Mouse (Mus musculus) embryonic facial prominence, embryonic 11.5 days (tissue): ENCODE results near the gene Irak2. TPM values are rescaled to one million over a fixed set of nuclear protein-coding genes. Genes with fewer than 3 reads are reported as not detected.

Experiments
- ATAC-seq: fragments of 200-750 bp; cut with Nextera tagmentation; replicated peaks from 2 replicates; pipeline ENCODE4 v1.8.0; 2017; ENCODE audit warnings: low read depth; ENCODE audit not compliant: insufficient number of reproducible peaks, low FRiP score, low TSS enrichment
- DNase-seq: peaks from one replicate; pipeline ENCODE4 v3.0.0-alpha.2; 2015; ENCODE audit warnings: low spot score
- H3K27ac ChIP-seq: fragments of 300-500 bp; sonication (generic); replicated peaks from 2 replicates; pipeline ENCODE4 v1.5.1; 2014; ENCODE audit warnings: mild to moderate bottlenecking, low read depth, low read length, control low read depth
- H3K27me3 ChIP-seq: fragments of 300-500 bp; sonication (generic); 2 replicates; pipeline ENCODE4 v1.6.1; 2014; ENCODE audit warnings: mild to moderate bottlenecking, low read length, moderate library complexity, mixed read lengths; ENCODE audit not compliant: control insufficient read depth, insufficient read depth
- H3K36me3 ChIP-seq: fragments of 300-500 bp; sonication (generic); replicated peaks from 2 replicates; pipeline ENCODE4 v1.6.1; 2014; ENCODE audit warnings: low read depth, mild to moderate bottlenecking, low read length, moderate library complexity, mixed read lengths; ENCODE audit not compliant: control insufficient read depth, insufficient read depth
- H3K4me1 ChIP-seq: fragments of 300-500 bp; sonication (generic); 2 replicates; pipeline ENCODE4 v1.6.1; 2014; ENCODE audit warnings: low read length, mixed read lengths; ENCODE audit not compliant: control insufficient read depth, insufficient read depth
- H3K4me2 ChIP-seq: fragments of 300-500 bp; sonication (generic); 2 replicates; pipeline ENCODE4 v1.6.1; 2014; ENCODE audit warnings: low read depth, mild to moderate bottlenecking, control low read depth, low read length, moderate library complexity
- H3K4me3 ChIP-seq: fragments of 300-500 bp; sonication (generic); 2 replicates; pipeline ENCODE4 v1.5.1; 2014; ENCODE audit warnings: low read depth, low read length, control low read depth
- H3K9ac ChIP-seq: fragments of 300-500 bp; sonication (generic); replicated peaks from 2 replicates; pipeline ENCODE4 v1.6.1; 2014; ENCODE audit warnings: mild to moderate bottlenecking, control low read depth, low read length
- H3K9me3 ChIP-seq: fragments of 300-500 bp; sonication (generic); replicated peaks from 2 replicates; pipeline ENCODE4 v1.6.1; 2016; ENCODE audit warnings: mild to moderate bottlenecking, low read length, inconsistent platforms, mixed read lengths; ENCODE audit not compliant: control insufficient read depth
- WGBS: fragments of 180-500 bp; shearing (Covaris S2); extraction: QIAGEN DNeasy Blood & Tissue Kit; methylation state at CpG from one replicate; pipeline ENCODE4 v1.1.7; 2014; 5-methylcytosine and 5-hydroxymethylcytosine counted together
- polyA plus RNA-seq: library from polyadenylated mRNA; unstranded; fragments of >200 nt; fragmentation: Nextera tagmentation; extraction: Ambion mirVana; gene quantifications from 2 replicates; pipeline ENCODE4 v1.2.1, GENCODE M21; 2014

The Irak2 gene
- polyA plus RNA-seq, 1 experiment from 2014 or later, result 2.2 TPM

- WGBS, result 75% methylated on average over 5 of the region's 5 CpGs
- Histone ChIP-seq H3K9me3 (no peaks in the 10 kb centered on the region), H3K4me3 (peak overlapping the region; percentile 67; the same call in 1 of the 2 replicates), H3K4me2 (no peak overlapping the region), H3K4me1 (no peaks in the 10 kb centered on the region), H3K27ac (no peak overlapping the region), H3K9ac (no peak overlapping the region), H3K36me3 (no peaks in the 10 kb centered on the region), H3K27me3 (no peaks in the 10 kb centered on the region)
- DNase-seq, result no peak
- ATAC-seq, result no peak; the same call in 1 of the 2 replicates
Observed at GRCm38 (mm10) chr6:113623386-113623785, 14.9 kb upstream of the Irak2 start.

DNA sequence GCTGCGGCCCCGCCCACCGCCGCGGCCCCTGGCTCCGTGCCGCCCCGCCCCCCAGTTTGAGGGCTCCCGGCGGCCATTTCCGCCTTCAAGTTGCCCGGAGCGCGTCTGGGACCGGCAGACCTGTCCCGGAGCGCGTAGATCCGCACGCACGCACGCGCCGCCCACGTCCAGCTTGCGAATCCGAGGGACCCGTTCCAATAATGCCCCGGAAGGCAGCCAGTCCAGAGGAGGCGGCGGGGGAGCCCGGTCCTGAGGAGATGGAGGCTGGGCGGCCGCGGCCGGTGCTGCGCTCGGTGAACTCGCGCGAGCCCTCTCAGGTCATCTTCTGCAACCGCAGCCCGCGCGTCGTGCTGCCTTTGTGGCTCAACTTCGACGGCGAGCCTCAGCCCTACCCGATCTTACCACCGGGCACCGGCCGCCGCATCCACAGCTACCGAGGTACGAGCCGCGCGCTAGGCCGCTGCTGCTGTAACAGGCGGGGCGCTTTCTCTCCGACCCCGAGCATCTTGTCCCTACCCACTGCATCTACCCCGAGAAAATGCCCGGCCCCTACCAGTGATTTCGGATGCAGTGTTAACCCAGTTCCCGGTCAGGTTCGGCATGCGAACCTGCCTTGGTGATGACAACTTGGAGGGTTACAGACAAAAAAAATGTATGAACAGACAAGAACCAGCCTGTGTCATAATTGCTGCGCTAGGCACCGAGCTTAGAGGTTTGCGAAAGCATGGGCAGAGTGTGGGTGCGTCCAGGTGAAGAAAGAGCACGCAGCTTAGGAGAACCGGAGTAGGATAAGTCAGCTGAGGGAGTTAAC, 14.1 kb upstream of the Irak2 start, which contains the start of gene Vhl:
Vhl (plus strand) TSS at position 19 of the 811 bp plus-strand sequence.
- no peaks in the 10 kb centered on the region; the same call in 1 of the 2 replicates for H3K36me3 ChIP-seq
- H3K9me3 ChIP-seq, result no peaks in the 10 kb centered on the region
- peak within 1 kb of the TSS; percentile 59 for H3K4me2 ChIP-seq
- DNase-seq (peak; percentile 88), ATAC-seq (peak; percentile 75)
- H3K27me3 ChIP-seq, result no peaks in the 10 kb centered on the region
- no peaks in the 10 kb centered on the region for H3K4me1 ChIP-seq
- H3K4me3 ChIP-seq, result peak within 1 kb of the TSS; percentile 67
- WGBS, result under 1% methylated on average over 68 of the region's 76 CpGs
- peak within 1 kb of the TSS; percentile 75 for H3K27ac ChIP-seq
- peak within 1 kb of the TSS; percentile 83 for H3K9ac ChIP-seq

DNA sequence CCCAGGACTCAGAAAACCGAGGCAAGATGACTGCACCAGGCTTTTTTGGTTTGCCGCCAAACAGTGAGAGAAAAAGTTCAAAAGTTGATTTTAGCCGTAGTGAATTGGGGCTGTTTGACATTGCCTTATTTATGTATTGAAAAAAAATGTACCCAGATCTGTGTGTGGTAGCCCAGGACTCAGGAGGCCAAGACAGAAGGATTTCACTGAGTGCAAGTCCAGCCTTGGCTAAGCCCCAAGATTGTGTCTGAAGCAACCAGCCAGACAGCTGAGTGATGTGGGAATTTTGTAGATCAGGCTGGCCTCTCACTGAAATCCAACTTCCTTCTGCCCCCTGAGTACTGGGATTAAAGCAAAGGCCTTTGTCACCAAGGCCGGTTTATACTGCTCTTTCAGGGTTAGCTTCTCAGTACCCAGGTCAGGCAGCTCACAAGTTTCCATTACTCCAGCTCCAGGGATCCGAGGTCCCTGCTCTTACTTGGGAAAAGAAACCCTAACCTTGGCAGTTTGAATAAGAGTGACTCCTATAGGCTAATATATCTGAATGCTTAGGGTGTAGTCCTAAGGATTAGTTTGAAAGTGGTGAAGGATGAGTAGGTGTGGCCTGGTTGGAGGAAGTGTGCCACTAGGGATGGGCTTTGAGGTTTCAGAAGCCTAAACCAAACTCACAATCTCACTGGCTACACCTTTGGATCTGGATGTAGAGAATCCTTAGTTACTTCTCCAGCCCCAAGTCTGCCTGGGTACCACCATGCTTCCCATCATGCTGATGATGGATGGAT, 13.1 kb upstream of the Irak2 start:
- no peak overlapping the region for H3K27ac ChIP-seq
- H3K4me3 ChIP-seq, result peak overlapping the region; percentile 67
- H3K4me2 ChIP-seq, result peak overlapping the region; percentile 59
- H3K4me1 ChIP-seq, result no peaks in the 10 kb centered on the region
- no peaks in the 10 kb centered on the region for H3K27me3 ChIP-seq
- H3K9me3 ChIP-seq, result no peaks in the 10 kb centered on the region
- DNase-seq, result no peak
- peak overlapping the region; percentile 83 for H3K9ac ChIP-seq
- H3K36me3 ChIP-seq, result peaks cover 4% of the 10 kb centered on the region; the same call in 1 of the 2 replicates
- WGBS, result 57% methylated on average over 5 of the region's 5 CpGs
- no peak for ATAC-seq

GRCm38 (mm10) chr6:113630322-113630721, 7.9 kb upstream of the Irak2 start:
- no peaks in the 10 kb centered on the region for H3K4me1 ChIP-seq
- H3K9me3 ChIP-seq, result no peaks in the 10 kb centered on the region
- H3K4me2 ChIP-seq, result no peak overlapping the region
- ATAC-seq (no peak), DNase-seq (no peak)
- H3K9ac ChIP-seq, result no peak overlapping the region
- H3K27ac ChIP-seq, result no peak overlapping the region
- H3K36me3 ChIP-seq, result peaks cover 6% of the 10 kb centered on the region; the same call in 1 of the 2 replicates
- no peaks in the 10 kb centered on the region for H3K27me3 ChIP-seq
- H3K4me3 ChIP-seq, result no peak overlapping the region
- 82% methylated on average over 5 of the region's 5 CpGs for WGBS

DNA sequence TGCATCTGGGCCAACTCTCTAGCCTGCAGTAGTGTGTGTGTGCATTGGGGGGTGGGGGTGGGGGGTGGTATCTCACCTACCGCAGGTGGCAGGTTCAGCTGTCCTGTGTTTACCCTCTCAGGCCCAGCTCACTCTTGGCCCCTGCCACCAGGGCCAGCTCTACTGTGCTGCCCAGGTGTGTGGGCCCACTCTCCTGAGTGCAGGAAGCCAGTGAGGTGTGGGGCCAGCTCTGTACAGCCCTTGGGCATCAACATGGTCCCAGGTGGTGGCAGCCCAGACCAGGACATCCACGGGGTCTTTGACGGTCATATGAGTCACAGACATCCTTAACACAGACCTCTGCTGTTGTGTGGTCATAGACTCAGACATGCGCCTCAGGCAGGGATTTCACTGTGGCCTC, 5.4 kb upstream of the Irak2 start:
- Histone ChIP-seq H3K9ac (no peak overlapping the region), H3K9me3 (no peaks in the 10 kb centered on the region), H3K4me3 (no peak overlapping the region), H3K4me2 (no peak overlapping the region), H3K4me1 (no peaks in the 10 kb centered on the region), H3K36me3 (peaks cover 6% of the 10 kb centered on the region; the same call in 1 of the 2 replicates), H3K27me3 (no peaks in the 10 kb centered on the region), H3K27ac (no peak overlapping the region)
- no peak for DNase-seq
- WGBS, result 91% methylated on average over 4 of the region's 4 CpGs
- 0 out of 2 replicates have a peak, but pooled peaks have one; percentile 39 for ATAC-seq

GRCm38 (mm10) chr6:113639201-113639600, 934 bp downstream of the Irak2 start:
- 81% methylated on average over 4 of the region's 4 CpGs for WGBS
- H3K27me3 ChIP-seq, result no peaks in the 10 kb centered on the region

GRCm38 (mm10) chr6:113642605-113643004, 4.3 kb downstream of the Irak2 start:
- no peak overlapping the region for H3K4me3 ChIP-seq
- H3K4me1 ChIP-seq, result no peaks in the 10 kb centered on the region
- DNase-seq (no peak), ATAC-seq (no peak)
- H3K9me3 ChIP-seq, result no peaks in the 10 kb centered on the region
- H3K9ac ChIP-seq, result no peak overlapping the region
- H3K4me2 ChIP-seq, result no peak overlapping the region
- WGBS, result 86% methylated on average over 8 of the region's 8 CpGs
- H3K27ac ChIP-seq, result no peak overlapping the region
- H3K27me3 ChIP-seq, result no peaks in the 10 kb centered on the region
- no peaks in the 10 kb centered on the region for H3K36me3 ChIP-seq

More at GRCm38 (mm10) chr6:113639201-113639600, 934 bp downstream of the Irak2 start:
- DNase-seq (no peak), ATAC-seq (no peak)
- no peaks in the 10 kb centered on the region for H3K4me1 ChIP-seq
- no peaks in the 10 kb centered on the region for H3K36me3 ChIP-seq
- no peak overlapping the region for H3K27ac ChIP-seq
- H3K9ac ChIP-seq, result no peak overlapping the region
- H3K4me2 ChIP-seq, result no peak overlapping the region
- H3K9me3 ChIP-seq, result no peaks in the 10 kb centered on the region
- no peak overlapping the region for H3K4me3 ChIP-seq
